Mouse (Mus musculus): ENCODE data around the gene Nrxn1.

Gene Nrxn1

DNA sequence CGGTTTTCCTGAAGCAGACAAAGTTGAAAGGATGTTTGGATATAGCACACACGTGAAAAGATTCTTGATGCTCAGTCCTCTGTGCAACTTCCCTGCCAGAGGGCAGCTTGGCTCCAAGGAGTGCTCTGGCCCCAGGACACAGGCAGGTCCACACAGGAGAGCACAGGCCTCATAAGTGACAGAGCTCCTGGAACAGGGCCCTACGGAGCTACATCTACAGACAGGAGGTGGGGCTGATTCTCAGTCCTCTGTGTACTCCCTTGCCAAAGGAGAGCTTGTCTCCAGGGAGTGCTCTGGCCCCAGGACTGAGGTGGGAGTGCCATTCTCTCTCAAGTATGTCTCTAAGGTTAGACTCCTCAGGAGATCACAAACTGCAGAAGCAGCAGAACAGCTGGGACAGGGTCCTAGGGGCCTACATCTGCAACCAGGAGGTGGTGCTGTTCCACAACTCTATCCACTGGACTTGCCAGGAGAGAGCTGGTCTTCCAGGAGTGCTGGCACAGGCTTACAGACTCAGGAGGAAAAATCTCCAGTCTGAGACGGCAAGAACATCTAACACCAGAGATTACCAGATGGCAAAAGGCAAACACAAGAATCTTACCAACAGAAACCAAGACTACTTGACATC lies 129.9 kb downstream of the Nrxn1 start:
- peak; percentile 0 for DNase-seq (ENCODE audit: low read depth, low spot score)

- no peak for DNase-seq (ENCODE audit: low read depth, low spot score)
Observed at GRCm38 (mm10) chr17:90955221-90955620, 137.7 kb downstream of the Nrxn1 start.

- no peak for DNase-seq (ENCODE audit: low read depth, low spot score)
Observed at GRCm38 (mm10) chr17:90934929-90935328, 157.9 kb downstream of the Nrxn1 start.

DNA sequence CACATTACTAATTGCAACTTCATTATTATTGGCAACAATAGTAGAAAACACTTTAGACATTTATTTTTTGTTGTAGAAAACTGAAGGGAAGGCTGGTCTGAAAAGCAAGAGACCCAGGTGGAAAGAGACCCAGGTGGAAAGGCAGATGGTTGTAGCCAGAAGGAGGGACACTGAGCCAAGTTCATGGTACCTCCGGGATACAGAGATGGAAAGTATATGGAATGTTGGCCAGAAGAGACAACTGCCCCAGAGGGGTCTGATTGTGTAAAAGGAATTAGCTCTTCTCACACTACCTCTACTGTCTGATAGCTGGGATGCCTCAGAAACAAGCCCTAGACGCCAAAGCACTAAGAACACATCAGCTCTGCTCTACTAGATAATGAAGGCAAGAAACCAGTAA lies 179.6 kb downstream of the Nrxn1 start:
- no peak for DNase-seq (ENCODE audit: low read depth, low spot score)

- no peak for DNase-seq (ENCODE audit: low read depth, low spot score)
Observed at GRCm38 (mm10) chr17:90912746-90913145, 180.1 kb downstream of the Nrxn1 start.

DNA sequence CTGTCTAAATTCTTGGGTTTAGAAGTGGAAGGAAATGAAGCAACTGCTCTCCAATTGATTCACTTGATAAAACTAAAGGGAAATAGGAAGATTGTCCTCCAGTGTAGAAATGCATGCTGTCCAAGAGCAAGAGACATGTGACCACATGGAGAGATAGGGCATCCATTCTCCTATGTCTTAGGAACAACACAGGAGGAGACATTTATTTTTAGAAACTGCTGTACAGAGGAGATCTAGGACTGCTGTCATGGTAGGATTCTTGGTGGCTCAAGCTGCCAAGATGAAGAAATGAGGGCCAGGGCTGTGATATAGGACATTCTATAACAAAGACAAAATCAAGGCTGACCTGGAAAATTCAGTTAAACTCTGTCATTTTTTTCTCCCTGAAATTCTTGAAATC lies 180.5 kb downstream of the Nrxn1 start:
- DNase-seq (ENCODE audit: low read depth, low spot score): no peak

DNA sequence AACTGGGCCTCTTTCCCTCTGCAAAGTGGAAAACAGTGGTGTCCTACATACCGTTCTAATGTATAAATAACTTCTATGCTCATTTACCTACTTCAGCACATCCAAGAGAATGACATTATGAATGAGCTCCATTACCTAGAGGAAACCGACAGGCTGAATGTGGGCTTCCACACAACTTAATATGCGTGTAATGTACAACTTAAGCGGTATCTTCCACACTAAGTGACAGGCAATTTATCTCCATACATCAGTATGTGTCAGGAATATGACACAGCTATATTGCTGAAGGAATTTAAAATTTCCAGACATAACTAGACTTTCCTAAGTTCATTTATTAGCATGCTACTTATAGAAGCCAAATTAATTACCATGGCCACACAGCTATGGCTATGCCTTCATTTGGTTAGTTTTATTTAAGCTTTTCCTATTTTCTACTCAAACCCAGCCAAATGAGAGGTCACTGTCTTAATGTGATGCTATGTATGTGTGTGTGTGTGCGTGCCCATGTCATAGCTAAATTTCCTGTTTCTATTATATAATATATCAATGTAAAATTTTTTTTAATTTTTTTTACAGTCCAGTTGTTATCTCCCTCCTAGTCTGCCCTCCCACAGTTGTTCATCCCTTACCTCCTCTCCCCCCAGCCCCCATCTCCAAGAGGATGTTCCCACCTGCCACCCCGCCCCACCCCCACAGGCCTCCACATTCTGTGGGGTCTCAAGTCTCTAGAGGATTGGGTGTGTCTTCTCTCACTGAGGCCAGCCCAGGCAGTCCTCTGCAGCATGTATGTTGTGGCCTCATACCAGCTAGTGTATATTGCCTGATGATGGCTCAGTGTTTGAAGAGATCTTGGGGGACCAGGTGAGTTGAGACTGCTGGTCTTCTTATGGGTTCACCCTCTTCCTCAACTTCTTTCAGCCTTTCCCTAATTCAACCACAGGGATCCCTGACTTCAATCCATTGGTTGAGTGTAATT lies 186.5 kb downstream of the Nrxn1 start:
- no peak for DNase-seq (ENCODE audit: low read depth, low spot score)

DNA sequence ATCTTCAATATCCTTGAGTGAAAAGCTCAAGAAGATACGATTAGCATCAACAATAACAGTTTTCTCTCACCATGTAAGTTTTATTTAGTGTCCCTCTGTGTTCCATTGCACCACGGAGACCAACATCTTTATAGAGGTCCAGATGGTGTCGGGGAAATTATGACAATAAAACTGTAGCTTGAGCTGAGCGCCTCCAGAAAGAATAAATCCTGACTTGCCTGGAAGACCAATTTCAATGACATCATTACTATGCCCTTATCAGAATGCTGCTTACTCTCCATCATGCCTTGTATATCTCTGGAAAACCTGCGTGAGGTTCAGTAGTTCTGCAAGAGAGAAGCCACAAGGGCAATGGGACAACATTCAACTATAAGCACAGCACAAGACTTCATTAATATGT lies 187.7 kb downstream of the Nrxn1 start:
- no peak for DNase-seq (ENCODE audit: low read depth, low spot score)

DNA sequence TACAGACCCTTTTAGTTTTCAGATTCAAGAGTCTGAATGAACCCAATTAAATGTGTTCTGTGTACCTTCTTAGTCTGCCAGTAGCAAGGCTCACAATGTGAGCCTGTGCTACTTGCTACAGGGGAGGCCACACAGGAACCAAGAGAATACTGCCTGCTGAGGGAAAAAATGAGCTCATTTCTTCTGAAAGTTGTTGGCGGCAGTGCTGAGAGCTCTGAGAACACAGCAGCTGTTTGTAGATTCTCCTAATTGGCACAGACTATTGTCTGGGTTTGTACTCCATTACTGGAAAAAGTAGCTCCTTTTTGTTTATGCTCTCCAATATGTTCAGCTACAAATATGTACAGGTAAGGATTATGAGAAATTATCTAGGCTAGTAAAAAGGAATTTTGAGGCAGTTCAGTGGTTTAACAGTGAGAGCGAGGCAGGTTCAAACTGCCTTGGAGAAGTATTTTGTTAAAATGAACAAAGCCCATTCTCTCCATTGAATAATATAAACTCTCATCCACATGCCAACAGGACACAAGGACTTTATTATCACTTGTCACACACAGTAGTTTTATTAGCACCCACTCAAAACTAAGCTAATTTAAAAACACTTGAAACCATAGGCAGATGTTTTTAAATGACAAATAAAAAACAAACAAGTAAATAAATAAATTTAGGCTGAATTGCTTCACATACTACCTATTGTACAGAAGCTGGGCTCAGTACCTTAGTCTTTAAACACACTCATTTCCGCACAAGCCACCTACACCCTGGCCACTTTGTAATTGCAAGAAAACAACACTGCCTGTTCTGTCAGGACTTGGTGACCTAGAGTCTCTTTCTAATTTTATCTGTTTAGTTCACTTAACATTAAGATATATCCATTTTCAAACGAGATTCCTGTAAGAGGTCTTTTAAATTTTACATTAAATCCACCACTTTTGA lies 200.3 kb downstream of the Nrxn1 start:
- DNase-seq (ENCODE audit: low read depth, low spot score): no peak

- no peak for DNase-seq (ENCODE audit: low read depth, low spot score)
Observed at GRCm38 (mm10) chr17:90891711-90892110, 201.2 kb downstream of the Nrxn1 start.

DNA sequence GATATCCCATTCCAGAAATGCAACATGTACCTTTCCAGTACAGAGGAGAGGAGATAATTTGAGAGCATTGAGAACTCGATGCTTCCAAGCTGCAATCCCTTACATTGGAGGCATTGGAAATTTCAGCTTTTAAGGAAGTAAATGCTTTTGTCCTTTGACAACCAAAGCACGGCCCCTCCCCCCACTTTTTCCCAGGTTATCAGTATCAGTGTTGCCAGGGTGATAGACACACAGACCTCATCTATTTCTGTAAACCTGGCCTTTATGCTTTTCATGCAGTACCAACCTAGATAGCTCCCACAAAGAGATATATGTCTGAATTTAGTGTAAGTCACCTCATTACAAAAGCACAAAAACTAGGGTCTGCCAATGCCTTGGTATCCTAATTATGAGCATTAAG lies 235.6 kb downstream of the Nrxn1 start:
- no peak for DNase-seq (ENCODE audit: low read depth, low spot score)

- no peak for DNase-seq (ENCODE audit: low read depth, low spot score)
Observed at GRCm38 (mm10) chr17:90843876-90844275, 249.0 kb downstream of the Nrxn1 start.

GRCm38 (mm10) chr17:90843072-90843611 lies 249.7 kb downstream of the Nrxn1 start:
- no peak for DNase-seq (ENCODE audit: low read depth, low spot score)

DNA sequence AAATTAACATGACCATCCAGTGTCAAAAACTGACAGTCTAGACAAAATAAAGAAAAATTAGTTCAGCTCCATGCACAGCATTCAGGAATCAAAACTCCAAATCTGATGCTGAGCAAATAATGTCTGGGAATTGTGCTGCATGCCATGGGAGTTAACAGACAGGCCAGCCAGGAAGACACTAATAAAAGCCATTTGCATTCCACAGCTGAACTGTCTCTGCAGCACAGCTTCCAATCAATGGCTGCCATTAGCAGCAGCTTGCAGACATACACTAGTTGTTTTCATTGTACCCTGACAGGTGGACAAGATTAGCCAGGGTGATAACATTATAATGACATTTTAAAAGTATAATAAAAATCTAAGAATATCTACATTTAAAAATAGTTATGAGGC lies 255.9 kb downstream of the Nrxn1 start:
- DNase-seq (ENCODE audit: low read depth, low spot score): no peak

GRCm38 (mm10) chr17:90836154-90837021 lies 256.5 kb downstream of the Nrxn1 start:
- no peak for DNase-seq (ENCODE audit: low read depth, low spot score)

DNA sequence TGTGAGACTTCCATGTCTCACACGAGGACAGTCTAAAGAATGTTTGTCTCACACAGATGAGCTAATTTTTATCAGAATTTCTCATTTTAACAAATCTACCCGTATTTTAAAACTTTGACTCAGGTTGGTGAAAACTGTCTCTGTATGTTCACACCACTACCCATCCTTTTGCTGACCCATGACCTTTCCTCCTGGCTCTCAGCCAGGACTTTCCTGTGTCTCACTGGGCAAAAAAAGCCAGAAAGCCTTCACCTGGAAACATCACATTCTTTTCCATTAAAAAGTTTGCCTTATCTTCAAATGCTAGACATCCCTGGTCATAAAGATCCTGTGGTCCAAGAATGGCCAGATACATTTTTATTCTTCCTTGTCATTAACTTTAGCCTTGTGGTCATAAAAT lies 274.5 kb downstream of the Nrxn1 start:
- no peak for DNase-seq (ENCODE audit: low read depth, low spot score)

DNA sequence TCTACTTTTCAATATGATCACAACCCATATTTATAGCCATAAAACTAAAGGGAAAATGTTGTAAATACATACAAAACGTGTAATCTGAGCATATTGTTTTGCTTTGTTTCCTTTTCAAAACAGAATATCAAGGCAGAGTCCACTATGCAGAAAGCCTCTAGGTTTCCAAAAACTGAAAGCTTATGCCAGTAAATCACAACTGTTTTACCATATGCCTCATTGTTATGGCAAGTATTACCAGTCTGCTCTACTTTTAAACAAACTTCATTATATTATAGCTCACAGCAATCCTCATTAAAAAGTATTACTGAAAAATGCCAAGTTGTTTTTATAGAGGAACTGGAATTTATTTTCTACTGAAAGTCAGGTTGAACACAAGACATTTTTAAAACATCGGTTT lies 275.0 kb downstream of the Nrxn1 start:
- no peak for DNase-seq (ENCODE audit: low read depth, low spot score)

DNA sequence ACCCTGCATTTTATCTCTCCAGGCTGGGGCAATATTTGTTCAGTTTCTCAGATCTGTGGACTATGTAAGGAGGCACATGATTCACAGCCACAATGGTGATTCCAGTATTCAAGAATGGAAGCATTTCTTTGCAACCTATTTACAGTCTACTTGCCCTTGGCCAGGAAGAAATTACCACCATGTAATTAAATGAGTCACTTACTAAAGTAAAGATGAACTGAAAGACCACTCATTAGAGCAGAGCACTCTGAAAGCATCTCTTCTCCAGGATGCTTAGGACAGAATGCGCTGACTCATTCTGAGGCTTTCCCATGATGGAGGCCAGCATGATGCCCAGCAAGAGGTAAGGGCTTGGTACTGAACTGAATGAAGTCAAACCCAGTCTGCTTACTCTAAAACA lies 277.6 kb downstream of the Nrxn1 start:
- no peak for DNase-seq (ENCODE audit: low read depth, low spot score)

- no peak for DNase-seq (ENCODE audit: low read depth, low spot score)
Observed at GRCm38 (mm10) chr17:90813760-90814159, 279.1 kb downstream of the Nrxn1 start.

GRCm38 (mm10) chr17:90812485-90812884 lies 280.4 kb downstream of the Nrxn1 start:
- no peak for DNase-seq (ENCODE audit: low read depth, low spot score)

Data from CD4-positive, CD25-positive, alpha-beta regulatory T cell, adult 2 months (primary cell).